Mouse (Mus musculus) small intestine, adult 2 months (tissue): Measurements from ENCODE around the gene Mitf. TPM values are rescaled to one million over a fixed set of nuclear protein-coding genes. Genes with fewer than 3 reads are reported as not detected.

Experiments
- H3K27ac ChIP-seq: fragments of 200-500 bp; 2 replicates; pipeline ENCODE4 v1.5.1; 2012; ENCODE audit warnings: low read depth, low read length, control low read depth, inconsistent platforms; ENCODE audit not compliant: insufficient read depth
- H3K27me3 ChIP-seq: fragments of 200-500 bp; 2 replicates; pipeline ENCODE4 v1.6.1; 2012; ENCODE audit warnings: mild to moderate bottlenecking, moderate library complexity, low read length, inconsistent platforms; ENCODE audit not compliant: control insufficient read depth, insufficient read depth
- H3K36me3 ChIP-seq: fragments of 200-500 bp; 2 replicates; pipeline ENCODE4 v1.6.1; 2012; ENCODE audit warnings: mild to moderate bottlenecking, low read length, control low read depth, inconsistent platforms; ENCODE audit not compliant: control insufficient read depth, insufficient read depth
- H3K4me1 ChIP-seq: fragments of 200-500 bp; 2 replicates; pipeline ENCODE4 v1.6.1; 2012; ENCODE audit warnings: low read length, inconsistent platforms, mixed read lengths; ENCODE audit not compliant: control insufficient read depth, insufficient read depth, insufficient read length
- H3K4me3 ChIP-seq: fragments of 200-500 bp; 2 replicates; pipeline ENCODE4 v1.5.1; 2012; ENCODE audit warnings: low read depth, mild to moderate bottlenecking, control low read depth, inconsistent platforms, low read length, moderate library complexity
- CTCF ChIP-seq: fragments of 200-500 bp; IDR thresholded peaks from 2 replicates; pipeline ENCODE4 v1.5.1; 2012; ENCODE audit warnings: low read depth, mild to moderate bottlenecking, control low read depth, inconsistent platforms, low read length, moderate library complexity, mixed read lengths; ENCODE audit not compliant: insufficient replicate concordance, insufficient read length; ENCODE audit errors: extremely low read depth
- POLR2A ChIP-seq: fragments of 200-500 bp; IDR thresholded peaks from 2 replicates; pipeline ENCODE4 v1.6.1; 2012; ENCODE audit warnings: low read depth, mild to moderate bottlenecking, control low read depth, inconsistent platforms, low read length, moderate library complexity
- WGBS: fragments of 180-500 bp; shearing (Covaris S2); methylation state at CpG from one replicate; pipeline ENCODE4 v1.1.7; 2018; 5-methylcytosine and 5-hydroxymethylcytosine counted together
- polyA plus RNA-seq: library from polyadenylated mRNA; depleted of rRNA; stranded (reverse); fragments of >200 nt; gene quantifications from 2 replicates; pipeline ENCODE4 v1.2.3, GENCODE M21; 2012

Mitf gene
- polyA plus RNA-seq, 1 experiment = 0.63 TPM

DNA sequence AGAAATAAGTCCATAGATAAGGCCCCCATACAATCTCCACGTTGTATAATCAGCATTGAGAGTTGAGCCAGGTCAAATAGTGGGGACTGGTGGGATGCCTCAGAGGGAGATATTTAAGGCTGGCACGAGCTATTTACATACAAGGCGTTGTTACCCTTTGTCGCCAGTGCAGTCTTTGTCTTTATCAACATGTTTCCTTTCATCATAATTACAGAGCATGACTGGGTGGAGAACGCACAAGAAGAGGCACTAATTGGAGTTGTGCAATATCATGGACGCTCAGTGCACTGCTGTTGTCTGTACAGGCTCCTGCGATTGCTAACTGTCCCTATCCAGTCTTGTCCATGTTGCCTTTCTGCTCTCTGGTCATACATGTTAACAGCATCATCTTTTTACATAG lies 15.0 kb downstream of the Mitf start:
- WGBS = 70% methylated on average over 7 of the region's 7 CpGs

DNA sequence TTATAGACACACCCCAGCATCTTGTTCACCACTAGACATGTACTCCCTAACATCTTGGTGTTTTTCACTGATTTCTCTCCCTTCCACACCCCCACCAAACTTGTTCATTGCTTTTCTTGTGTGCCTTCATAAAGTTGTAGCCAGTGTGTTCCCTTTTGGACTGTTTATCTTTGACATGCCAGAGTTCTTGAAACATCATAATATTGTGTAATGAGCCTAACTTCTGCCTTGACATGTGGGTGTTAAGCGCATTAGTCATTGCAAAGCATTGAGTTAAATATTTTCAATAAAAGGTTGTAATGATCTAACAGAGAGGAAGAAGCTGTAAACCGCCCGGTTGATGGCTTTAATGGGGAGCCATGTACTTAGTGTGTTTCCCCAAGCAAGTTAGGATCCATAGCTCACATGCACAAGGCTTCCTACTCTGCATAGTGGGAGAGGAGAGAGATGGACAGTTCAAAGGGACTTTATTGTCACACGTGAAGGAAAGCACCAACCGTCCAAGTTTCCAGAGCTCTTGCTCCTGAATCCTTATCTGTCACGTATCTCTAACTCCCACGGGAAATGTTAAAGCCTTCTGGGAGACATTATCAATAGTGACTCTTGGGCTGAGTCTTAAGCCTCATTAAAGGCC lies 19.9 kb downstream of the Mitf start:
- no peak overlapping the region for H3K4me3 ChIP-seq
- no peak overlapping the region for H3K27ac ChIP-seq
- H3K4me1 ChIP-seq = no peaks in the 10 kb centered on the region
- H3K27me3 ChIP-seq = no peaks in the 10 kb centered on the region
- 71% methylated on average over 7 of the region's 7 CpGs for WGBS
- TF ChIP-seq POLR2A = no peak
- H3K36me3 ChIP-seq = no peaks in the 10 kb centered on the region

More for the DNA sequence above, 15.0 kb downstream of the Mitf start:
- Histone ChIP-seq H3K4me1 (no peaks in the 10 kb centered on the region), H3K36me3 (no peaks in the 10 kb centered on the region), H3K27me3 (no peaks in the 10 kb centered on the region), H3K27ac (no peak overlapping the region), H3K4me3 (no peak overlapping the region)
- TF ChIP-seq POLR2A = no peak
- no peak for TF ChIP-seq CTCF

DNA sequence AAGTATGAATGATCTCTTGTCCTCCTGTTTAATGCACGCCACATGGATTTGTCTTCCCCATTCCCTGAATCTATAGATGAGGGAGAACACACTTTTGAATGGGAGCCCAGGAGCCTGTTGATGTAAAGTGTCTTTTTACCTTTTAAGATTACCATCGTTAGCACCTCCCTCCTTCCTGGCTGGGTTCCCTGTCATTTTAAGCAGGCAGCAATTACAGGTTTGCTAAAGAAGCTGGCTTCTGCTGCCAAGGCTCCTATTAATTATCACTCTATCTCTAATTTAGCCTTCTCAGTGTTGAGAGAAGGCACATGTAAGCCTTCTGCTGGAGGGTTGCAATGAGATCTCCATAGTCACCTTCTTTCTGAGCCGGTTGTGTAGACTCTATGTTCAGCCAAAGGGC lies 21.2 kb downstream of the Mitf start:
- 80% methylated on average over 3 of the region's 3 CpGs for WGBS
- H3K4me1 ChIP-seq = no peaks in the 10 kb centered on the region
- TF ChIP-seq POLR2A = no peak
- TF ChIP-seq CTCF = no peak
- H3K36me3 ChIP-seq = no peaks in the 10 kb centered on the region
- no peaks in the 10 kb centered on the region for H3K27me3 ChIP-seq
- no peak overlapping the region for H3K27ac ChIP-seq
- H3K4me3 ChIP-seq = no peak overlapping the region

DNA sequence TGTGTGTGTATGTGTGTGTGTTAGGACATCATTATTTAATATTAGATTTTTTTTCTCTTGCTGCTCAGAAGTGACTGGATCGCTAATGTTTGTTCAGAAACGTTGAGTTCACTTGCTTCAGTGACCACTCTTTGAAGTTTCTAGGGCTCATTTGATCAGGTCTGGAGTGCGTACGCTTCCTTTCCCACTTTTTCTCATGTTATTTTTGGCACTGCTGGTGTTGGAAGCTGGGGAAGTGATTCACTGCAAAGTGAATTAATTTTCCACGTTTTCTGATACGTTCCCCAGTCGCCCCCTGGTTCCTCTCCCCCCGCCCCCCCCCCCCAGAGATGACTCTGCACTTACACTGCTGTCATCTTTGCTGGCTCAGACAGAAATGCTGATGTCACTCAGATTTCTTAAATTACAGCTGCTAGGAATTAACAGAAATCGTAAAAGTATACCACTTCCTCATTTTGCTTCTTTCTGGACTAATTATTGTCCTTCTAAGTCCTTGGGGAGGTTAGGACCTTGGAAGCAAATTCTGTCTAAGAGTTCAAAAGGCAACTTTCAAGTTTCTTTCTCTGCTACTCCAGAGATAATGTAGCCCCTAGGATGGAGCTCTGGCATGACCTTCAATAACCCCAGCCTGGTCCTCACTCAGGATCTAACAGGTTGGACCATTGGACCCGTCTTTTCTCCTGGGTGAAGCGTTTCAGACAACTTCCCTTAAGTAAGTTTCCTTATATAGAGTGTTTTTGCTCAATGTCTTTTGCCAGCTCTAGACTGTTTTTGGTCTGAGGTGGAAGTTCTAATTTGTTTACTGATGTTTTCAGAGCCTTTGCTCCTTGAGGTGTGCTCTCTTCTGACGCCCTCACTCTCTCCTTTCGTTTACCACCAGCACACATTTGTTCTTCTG lies 22.2 kb downstream of the Mitf start:
- H3K27me3 ChIP-seq = no peaks in the 10 kb centered on the region
- no peak overlapping the region for H3K27ac ChIP-seq
- TF ChIP-seq CTCF = no peak
- no peak for TF ChIP-seq POLR2A
- no peak overlapping the region for H3K4me3 ChIP-seq
- no peaks in the 10 kb centered on the region for H3K36me3 ChIP-seq
- no peaks in the 10 kb centered on the region for H3K4me1 ChIP-seq
- WGBS = 59% methylated on average over 13 of the region's 13 CpGs

DNA sequence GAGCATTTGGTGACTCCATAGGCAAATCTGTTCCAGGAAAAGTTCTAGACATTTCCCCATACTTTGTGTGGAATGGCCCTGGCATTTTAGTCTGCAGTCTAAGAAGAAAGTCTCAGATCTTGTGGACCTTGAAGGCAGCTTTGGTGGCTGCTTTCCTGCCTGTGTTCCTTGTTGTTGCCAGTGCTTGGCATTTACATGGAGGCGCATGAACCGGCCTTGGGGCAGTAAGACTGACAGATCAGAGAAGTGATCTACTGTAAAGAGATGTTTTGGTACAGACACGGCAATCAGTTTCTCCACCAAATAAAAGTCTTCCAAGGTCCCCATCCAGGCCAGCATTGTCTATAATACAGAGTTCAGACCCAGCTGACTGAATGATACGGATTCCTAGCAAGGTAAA lies 25.6 kb downstream of the Mitf start:
- Histone ChIP-seq H3K4me3 (no peak overlapping the region), H3K27me3 (no peaks in the 10 kb centered on the region), H3K27ac (no peak overlapping the region), H3K36me3 (no peaks in the 10 kb centered on the region), H3K4me1 (no peaks in the 10 kb centered on the region)
- no peak for TF ChIP-seq POLR2A
- 91% methylated on average over 4 of the region's 4 CpGs for WGBS

DNA sequence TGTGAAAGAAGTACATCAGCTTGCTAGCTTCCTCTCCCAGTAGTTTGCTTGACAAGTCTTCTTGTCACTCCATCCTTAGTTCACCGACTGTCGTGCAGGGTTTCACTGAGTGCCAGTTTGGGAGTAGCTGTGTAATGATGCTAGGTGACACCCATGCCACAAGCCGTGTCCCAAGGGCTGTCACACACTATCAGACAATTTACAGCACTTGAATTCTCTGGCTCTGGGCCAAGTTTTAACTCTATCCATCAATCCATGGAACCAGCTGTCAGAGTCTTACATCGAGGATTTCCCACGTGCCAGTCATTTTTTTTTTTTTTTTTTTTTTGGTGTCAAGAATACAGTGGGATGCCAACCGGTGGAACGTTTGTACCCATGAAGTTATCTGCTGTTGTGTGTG lies 29.3 kb downstream of the Mitf start:
- WGBS = 58% methylated on average over 7 of the region's 7 CpGs
- H3K4me1 ChIP-seq = no peaks in the 10 kb centered on the region
- TF ChIP-seq CTCF = no peak
- TF ChIP-seq POLR2A = no peak
- no peaks in the 10 kb centered on the region for H3K27me3 ChIP-seq
- no peaks in the 10 kb centered on the region for H3K36me3 ChIP-seq
- no peak overlapping the region for H3K4me3 ChIP-seq
- no peak overlapping the region for H3K27ac ChIP-seq

DNA sequence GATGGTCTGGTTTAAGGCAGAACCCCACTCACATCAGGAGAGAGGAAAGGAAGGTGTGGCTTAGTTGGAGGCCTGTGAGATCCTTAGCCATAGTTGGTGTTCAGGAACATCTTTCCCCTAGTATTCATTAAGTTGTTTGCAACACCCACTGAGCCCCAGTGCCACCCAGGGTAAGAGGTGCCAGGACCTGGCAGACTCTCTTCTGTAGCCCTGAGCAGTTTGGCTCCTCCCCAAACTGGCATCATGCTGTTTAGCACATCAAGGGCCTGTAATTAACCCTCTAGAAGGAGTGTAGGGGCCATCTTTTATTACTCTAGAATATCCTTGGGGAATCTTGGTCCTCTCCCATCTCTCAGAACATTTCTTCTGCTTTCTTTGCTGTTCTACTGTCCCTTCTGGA lies 30.9 kb downstream of the Mitf start:
- TF ChIP-seq CTCF = no peak
- no peak overlapping the region for H3K27ac ChIP-seq
- no peaks in the 10 kb centered on the region for H3K4me1 ChIP-seq
- H3K36me3 ChIP-seq = no peaks in the 10 kb centered on the region
- no peaks in the 10 kb centered on the region for H3K27me3 ChIP-seq
- no peak overlapping the region for H3K4me3 ChIP-seq
